Mouse (Mus musculus): ENCODE measurements around the gene Piwil1. TPM values are rescaled to one million over a fixed set of nuclear protein-coding genes. Genes with fewer than 3 reads are reported as not detected.

Piwil1 gene
- polyA plus RNA-seq, 1 experiment from 2014 or later, result not detected

- 88% methylated on average over 5 of the region's 5 CpGs for WGBS
- ATAC-seq (no peak), DNase-seq (ENCODE audit: low spot score) (no peak)
- Histone ChIP-seq H3K27ac (ENCODE audit: low read length) (no peak overlapping the region), H3K4me3 (ENCODE audit: low read depth, low read length) (no peak overlapping the region), H3K4me2 (replicated peaks; ENCODE audit: low read depth, low read length) (no peak overlapping the region), H3K9ac (replicated peaks; ENCODE audit: low read depth) (no peak overlapping the region), H3K4me1 (ENCODE audit: insufficient read depth, low read depth, low read length) (no peaks in the 10 kb centered on the region), H3K9me3 (ENCODE audit: low read length) (no peaks in the 10 kb centered on the region; the same call in 1 of the 2 replicates), H3K36me3 (ENCODE audit: insufficient read depth, low read length) (no peaks in the 10 kb centered on the region), H3K27me3 (replicated peaks; ENCODE audit: insufficient read depth, low read length) (no peaks in the 10 kb centered on the region)
- TF ChIP-seq EP300 (IDR thresholded peaks at IDR 0.05) (no peak), CTCF (IDR thresholded peaks at IDR 0.05) (no peak; the same call in 1 of the 2 replicates)
Measured at GRCm38 (mm10) chr5:128687139-128687538, 15.2 kb upstream of the Piwil1 start.

DNA sequence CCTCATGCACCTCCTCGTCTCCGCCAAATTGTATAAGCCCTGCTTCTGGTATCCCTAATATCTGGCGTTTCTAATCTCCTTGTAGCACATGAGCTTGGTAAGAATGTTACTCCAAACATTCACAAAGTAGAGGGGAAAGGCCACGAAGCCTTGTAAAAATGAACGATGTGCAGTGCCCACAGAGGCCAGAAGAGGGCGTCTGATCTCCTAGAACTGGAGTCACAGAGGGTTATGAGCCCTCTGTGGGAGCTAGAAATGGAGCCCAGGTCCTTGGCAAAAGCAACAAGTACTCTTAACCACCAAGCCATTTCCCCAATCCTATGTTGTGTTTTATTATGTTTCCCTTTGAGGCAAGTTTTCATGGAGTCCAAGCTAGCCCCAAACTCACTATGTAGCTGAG lies 8.2 kb upstream of the Piwil1 start:
- Histone ChIP-seq H3K9ac (replicated peaks; ENCODE audit: low read depth) (no peak overlapping the region), H3K4me1 (ENCODE audit: insufficient read depth, low read depth, low read length) (no peaks in the 10 kb centered on the region), H3K36me3 (ENCODE audit: insufficient read depth, low read length) (no peaks in the 10 kb centered on the region), H3K9me3 (ENCODE audit: low read length) (no peaks in the 10 kb centered on the region), H3K27me3 (replicated peaks; ENCODE audit: insufficient read depth, low read length) (no peaks in the 10 kb centered on the region), H3K4me2 (replicated peaks; ENCODE audit: low read depth, low read length) (no peak overlapping the region), H3K27ac (ENCODE audit: low read length) (no peak overlapping the region), H3K4me3 (ENCODE audit: low read depth, low read length) (no peak overlapping the region)
- DNase-seq (ENCODE audit: low spot score) (no peak), ATAC-seq (no peak)
- TF ChIP-seq CTCF (IDR thresholded peaks at IDR 0.05), result no peak
- TF ChIP-seq EP300 (IDR thresholded peaks at IDR 0.05), result no peak
- 57% methylated on average over 6 of the region's 6 CpGs for WGBS

DNA sequence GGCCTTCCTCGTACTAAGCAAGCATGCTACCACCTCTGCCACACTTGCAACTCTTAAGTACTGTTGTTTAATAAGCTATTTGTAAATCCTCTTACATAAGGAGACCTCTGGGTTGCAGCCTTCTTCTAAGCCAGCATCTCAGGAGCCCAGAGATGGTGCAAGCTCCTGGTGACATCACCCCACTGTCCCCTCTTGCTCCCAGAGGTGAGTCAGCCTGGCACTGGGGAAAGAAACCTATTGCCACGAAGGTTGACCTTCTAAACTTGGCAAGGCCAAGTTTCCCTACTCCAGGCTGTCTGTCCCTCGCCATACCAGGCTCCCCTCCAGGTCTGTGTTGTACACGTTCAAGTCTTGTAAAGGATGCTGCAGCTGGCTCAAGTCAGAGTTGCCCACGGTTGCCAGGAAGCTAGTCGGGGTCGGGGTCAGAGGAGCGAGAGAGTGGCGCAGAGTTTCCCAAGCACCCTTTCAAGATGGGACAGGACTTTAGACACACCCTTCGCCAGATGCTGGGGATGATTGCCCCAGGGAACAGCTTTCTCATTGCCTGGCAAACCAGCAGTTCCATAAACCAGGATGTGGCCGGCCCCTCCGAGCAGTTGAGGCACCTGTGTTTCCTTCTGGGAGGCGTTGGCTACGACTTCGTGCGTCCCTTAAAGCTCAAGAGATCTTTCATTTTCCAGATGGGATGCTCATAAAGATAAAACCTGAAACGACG lies 7.6 kb upstream of the Piwil1 start:
- H3K27ac ChIP-seq (ENCODE audit: low read length), result no peak overlapping the region
- H3K4me3 ChIP-seq (ENCODE audit: low read depth, low read length), result no peak overlapping the region
- ATAC-seq (no peak), DNase-seq (ENCODE audit: low spot score) (no peak)
- TF ChIP-seq EP300 (IDR thresholded peaks at IDR 0.05) (no peak), CTCF (IDR thresholded peaks at IDR 0.05) (no peak)
- 62% methylated on average over 18 of the region's 18 CpGs for WGBS
- H3K27me3 ChIP-seq (replicated peaks; ENCODE audit: insufficient read depth, low read length), result no peaks in the 10 kb centered on the region
- no peaks in the 10 kb centered on the region for H3K4me1 ChIP-seq (ENCODE audit: insufficient read depth, low read depth, low read length)
- H3K9me3 ChIP-seq (ENCODE audit: low read length), result no peaks in the 10 kb centered on the region
- H3K36me3 ChIP-seq (ENCODE audit: insufficient read depth, low read length), result no peaks in the 10 kb centered on the region
- H3K9ac ChIP-seq (replicated peaks; ENCODE audit: low read depth), result no peak overlapping the region
- no peak overlapping the region for H3K4me2 ChIP-seq (replicated peaks; ENCODE audit: low read depth, low read length)

DNA sequence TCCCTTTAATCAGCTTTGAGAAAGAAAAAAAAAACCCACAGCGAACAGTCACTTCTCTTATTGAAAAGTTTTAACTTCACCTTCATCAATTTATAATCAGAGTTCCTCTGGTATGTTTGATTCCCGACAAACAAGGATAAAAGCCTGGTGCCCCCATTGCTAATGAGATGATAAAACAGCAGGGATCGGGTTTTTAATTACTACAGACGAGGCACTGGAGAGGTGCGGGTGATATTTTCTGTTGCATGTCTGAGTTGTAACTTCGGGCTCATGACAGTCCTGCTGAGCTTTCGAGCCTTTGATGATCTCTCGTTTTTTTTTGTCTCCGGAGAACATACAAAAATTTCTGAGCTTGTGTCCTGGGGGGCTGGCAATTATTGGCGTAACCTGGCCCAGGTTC lies 5.5 kb upstream of the Piwil1 start:
- ATAC-seq (no peak), DNase-seq (ENCODE audit: low spot score) (no peak)
- no peaks in the 10 kb centered on the region for H3K36me3 ChIP-seq (ENCODE audit: insufficient read depth, low read length)
- H3K4me3 ChIP-seq (ENCODE audit: low read depth, low read length), result no peak overlapping the region
- H3K9me3 ChIP-seq (ENCODE audit: low read length), result no peaks in the 10 kb centered on the region
- 0 out of 2 replicates have a peak, but pooled peaks cover 2% of the 10 kb centered on the region for H3K4me1 ChIP-seq (ENCODE audit: insufficient read depth, low read depth, low read length)
- WGBS, result 65% methylated on average over 10 of the region's 10 CpGs
- no peak overlapping the region for H3K9ac ChIP-seq (replicated peaks; ENCODE audit: low read depth)
- H3K27me3 ChIP-seq (replicated peaks; ENCODE audit: insufficient read depth, low read length), result no peaks in the 10 kb centered on the region
- TF ChIP-seq CTCF (IDR thresholded peaks at IDR 0.05) (no peak), EP300 (IDR thresholded peaks at IDR 0.05) (no peak)
- no peak overlapping the region for H3K4me2 ChIP-seq (replicated peaks; ENCODE audit: low read depth, low read length)
- no peak overlapping the region for H3K27ac ChIP-seq (ENCODE audit: low read length)

DNA sequence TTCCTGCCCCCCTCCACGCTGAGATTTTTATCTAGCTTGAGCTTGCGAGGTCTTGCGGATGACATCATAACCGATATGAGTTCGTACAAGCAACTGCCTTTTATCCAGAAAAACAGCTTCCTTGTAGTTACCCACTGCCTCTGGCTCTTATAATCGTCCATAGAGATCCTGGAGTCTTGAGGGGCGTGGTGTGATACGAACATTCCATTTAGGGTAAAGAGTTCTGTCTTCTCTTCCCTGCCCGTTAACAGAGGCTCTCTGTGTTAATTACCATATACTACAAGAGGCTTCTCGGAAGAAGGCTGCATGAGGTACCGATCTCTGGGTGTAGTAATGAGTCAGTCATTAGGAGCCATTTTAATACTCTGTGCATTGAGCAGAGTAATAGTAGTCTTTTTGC lies 1.6 kb upstream of the Piwil1 start:
- ATAC-seq (no peak), DNase-seq (ENCODE audit: low spot score) (no peak)
- Histone ChIP-seq H3K27me3 (replicated peaks; ENCODE audit: insufficient read depth, low read length) (no peaks in the 10 kb centered on the region), H3K27ac (ENCODE audit: low read length) (no peak overlapping the region), H3K36me3 (ENCODE audit: insufficient read depth, low read length) (no peaks in the 10 kb centered on the region), H3K4me3 (ENCODE audit: low read depth, low read length) (no peak overlapping the region), H3K4me2 (replicated peaks; ENCODE audit: low read depth, low read length) (no peak overlapping the region), H3K9ac (replicated peaks; ENCODE audit: low read depth) (no peak overlapping the region), H3K9me3 (ENCODE audit: low read length) (no peaks in the 10 kb centered on the region), H3K4me1 (ENCODE audit: insufficient read depth, low read depth, low read length) (0 out of 2 replicates have a peak, but pooled peaks cover 2% of the 10 kb centered on the region)
- TF ChIP-seq EP300 (IDR thresholded peaks at IDR 0.05) (no peak), CTCF (IDR thresholded peaks at IDR 0.05) (no peak)
- 35% methylated on average over 11 of the region's 11 CpGs for WGBS

- H3K36me3 ChIP-seq (ENCODE audit: insufficient read depth, low read length), result no peaks in the 10 kb centered on the region
- TF ChIP-seq EP300 (IDR thresholded peaks at IDR 0.05) (no peak), CTCF (IDR thresholded peaks at IDR 0.05) (no peak)
- H3K4me1 ChIP-seq (ENCODE audit: insufficient read depth, low read depth, low read length), result 0 out of 2 replicates have a peak, but pooled peaks cover 2% of the 10 kb centered on the region
- no peak overlapping the region for H3K4me3 ChIP-seq (ENCODE audit: low read depth, low read length)
- no peaks in the 10 kb centered on the region for H3K9me3 ChIP-seq (ENCODE audit: low read length)
- no peak overlapping the region for H3K27ac ChIP-seq (ENCODE audit: low read length)
- DNase-seq (ENCODE audit: low spot score), result no peak
- no peak overlapping the region for H3K9ac ChIP-seq (replicated peaks; ENCODE audit: low read depth)
- H3K4me2 ChIP-seq (replicated peaks; ENCODE audit: low read depth, low read length), result no peak overlapping the region; the same call in 1 of the 2 replicates
- 33% methylated on average over 10 of the region's 10 CpGs for WGBS
- no peaks in the 10 kb centered on the region for H3K27me3 ChIP-seq (replicated peaks; ENCODE audit: insufficient read depth, low read length)
- ATAC-seq, result no peak
Measured at GRCm38 (mm10) chr5:128703688-128704087, 1.4 kb downstream of the Piwil1 start.
